Mouse (Mus musculus) T-helper 1 cell (primary cell): ENCODE data around the gene Cenpq.

Experiments
- in situ Hi-C: fragments of 300-600 bp; cut with MboI, MseI; formaldehyde crosslinking; loops from one replicate; pipeline ENCODE4 v1.15.1; 2025; ENCODE audit warnings: high pct_unique_total_duplicates

Gene Cenpq

DNA sequence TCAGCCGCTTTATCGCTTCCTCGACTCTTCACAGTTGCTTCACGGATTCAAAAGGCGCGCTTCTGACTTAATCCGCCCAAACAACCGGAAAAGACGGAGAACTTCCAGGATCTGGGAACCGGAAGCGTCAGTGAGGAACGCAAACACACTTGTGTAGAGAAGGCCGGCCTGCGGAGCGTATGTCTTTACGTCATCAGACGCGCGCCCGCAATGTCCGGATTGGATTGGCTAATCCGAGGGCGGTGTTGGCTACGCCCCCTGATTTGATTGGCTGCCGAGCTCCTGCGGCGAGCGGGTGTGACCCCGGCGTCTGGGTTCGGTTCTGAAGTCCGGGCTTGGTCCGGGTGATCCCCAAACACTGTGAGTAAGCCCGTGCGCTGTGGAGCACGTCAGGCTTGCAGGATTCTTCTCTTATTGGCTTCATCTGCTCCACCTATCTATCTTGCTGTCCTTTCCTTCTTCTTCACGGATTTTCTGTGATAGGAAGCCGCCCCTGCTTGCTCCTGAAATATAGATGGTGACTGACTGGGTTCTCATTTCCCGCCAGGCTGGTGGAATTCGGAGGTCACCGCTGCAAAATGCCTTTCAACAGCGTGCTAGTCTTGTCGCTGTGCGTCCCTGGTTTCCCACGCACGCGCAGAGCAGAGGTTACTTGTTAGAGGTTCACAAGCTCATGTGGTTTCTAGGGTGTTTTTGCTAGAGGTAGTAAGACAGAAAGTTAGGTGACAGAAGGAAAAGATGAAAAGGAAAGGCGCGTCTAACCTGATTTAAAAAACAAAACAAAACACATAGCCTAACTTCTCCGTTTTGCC lies at the start of gene Cenpq, which contains the start of gene Mut:
Cenpq (minus strand) TSS at position 628 of the 812 bp plus-strand sequence.
Mut (plus strand) TSS at position 266 of the 812 bp plus-strand sequence.
- in situ Hi-C loops, result loop anchor here (25.0 kb wide), 1 partner anchor 1903 kb away; no protein-coding TSS in a partner anchor

DNA sequence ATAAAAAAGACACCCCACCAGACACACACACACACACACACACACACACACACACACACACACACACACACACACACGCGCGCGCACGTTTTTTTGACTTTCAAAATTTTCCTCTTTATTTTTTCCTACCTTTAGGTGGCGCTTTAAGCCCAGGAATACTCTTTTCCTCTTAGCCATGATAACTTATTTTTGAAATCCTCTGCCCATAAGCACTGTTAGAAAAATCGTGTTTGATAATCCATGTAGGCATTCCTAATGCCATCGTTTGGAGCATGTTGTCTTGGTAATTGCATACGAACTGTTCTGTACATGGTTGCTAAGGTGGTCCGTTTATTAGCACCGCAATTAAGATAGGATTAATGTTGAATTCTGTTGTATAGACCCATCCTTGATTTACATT lies 43.1 kb upstream of the Cenpq start:
- in situ Hi-C loops, result no loop called here

DNA sequence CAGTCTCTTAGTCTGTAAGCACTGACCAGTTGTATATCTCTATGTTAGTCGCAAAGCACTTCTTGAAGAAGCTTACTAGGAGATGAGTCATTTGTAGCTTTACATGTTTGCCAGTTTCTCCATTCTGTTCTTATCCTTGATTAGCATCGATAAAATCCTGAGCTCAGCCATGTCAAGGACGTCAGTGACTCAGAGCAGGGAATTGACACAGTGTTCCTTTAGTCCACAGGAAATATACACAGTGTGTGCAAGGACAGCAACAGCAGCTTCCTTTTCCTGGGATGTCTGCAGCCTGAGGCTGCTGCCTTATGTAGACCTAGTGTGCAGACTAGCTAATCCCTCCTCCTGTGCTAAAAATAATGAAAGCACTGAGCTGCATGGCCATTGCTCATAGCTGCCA lies 13.7 kb upstream of the Cenpq start:
- in situ Hi-C loops, result loop anchor here (25.0 kb wide), 1 partner anchor 1889 kb away; no protein-coding TSS in a partner anchor

DNA sequence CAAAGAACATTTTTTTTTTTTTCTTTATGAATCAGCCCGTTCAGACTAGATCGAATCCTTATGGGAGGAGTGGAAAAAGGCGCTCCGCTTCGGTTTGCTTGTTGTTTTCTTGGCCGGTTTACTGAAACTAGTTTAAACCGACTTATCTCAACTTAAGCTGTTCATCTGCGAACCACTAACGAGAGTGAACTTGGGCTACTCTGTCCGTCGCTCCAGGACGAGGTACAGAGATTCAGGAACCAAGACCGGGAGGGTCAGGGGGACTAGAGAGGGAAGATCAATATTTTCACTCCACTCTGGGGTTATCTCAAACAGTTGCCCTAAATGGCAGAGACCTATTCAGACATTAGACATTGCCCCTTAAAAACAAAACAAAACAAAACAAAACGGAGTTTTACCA lies 862 bp downstream of the Cenpq start:
- in situ Hi-C loops, result loop anchor here (25.0 kb wide), 1 partner anchor 1903 kb away; no protein-coding TSS in a partner anchor

DNA sequence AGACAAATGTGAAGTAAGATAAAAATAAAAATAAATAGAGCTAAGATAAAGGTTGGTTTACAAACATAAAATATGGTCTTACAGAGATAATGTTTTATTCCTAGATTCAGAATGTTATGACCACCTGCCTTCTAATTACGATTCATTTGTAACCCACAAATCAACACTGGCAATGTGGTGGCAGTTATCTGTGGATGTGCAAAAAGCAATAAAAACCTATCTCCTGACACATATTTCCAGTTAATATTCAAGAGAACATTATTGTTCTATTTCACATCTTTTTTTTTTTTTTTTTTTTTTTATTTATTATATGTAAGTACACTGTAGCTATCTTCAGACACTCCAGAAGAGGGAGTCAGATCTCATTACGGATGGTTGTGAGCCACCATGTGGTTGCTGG lies 19.3 kb downstream of the Cenpq start:
- in situ Hi-C loops, result no loop called here

DNA sequence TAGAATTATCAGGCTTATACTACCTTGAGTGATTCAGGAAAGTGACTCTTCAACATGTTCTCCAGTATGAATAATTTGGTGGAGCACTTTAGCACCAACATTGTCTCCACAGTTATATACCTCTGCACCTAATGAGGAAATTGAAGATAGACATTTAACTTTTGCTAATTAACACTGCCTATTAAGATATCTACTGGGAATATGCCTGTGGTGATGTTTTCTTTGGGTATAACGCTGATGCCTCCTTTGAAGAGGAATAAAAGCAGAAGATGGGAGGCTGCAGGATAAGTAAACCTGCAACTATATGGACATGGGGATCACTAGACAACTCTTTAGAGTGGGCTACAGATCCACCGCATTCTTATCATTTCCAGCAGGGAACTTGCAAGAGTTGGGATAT lies 20.6 kb downstream of the Cenpq start, which contains the start of gene Glyatl3:
Glyatl3 (minus strand) TSS at position 101 of the 400 bp plus-strand sequence.
- in situ Hi-C loops, result no loop called here

DNA sequence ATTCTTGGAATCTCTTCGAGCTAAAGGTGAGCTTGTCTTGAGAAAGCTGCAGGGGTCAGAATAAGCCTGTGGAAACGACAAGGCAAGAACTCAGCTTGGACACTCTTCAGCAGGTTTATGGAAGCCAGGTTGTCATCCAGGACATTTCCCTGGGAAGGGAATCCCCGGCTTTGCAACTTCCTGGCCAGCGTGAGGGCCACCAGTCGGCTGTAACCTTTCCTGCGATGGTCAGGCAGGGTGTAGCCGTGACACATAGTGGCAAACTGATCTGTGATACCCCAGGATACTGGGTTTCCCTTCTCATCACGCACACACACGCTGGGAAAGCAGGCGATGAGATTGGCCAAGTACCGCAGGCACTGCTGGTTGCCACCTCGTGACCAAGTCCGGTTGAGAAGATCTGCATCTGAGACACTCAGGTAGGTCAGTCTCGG lies 30.1 kb downstream of the Cenpq start:
- in situ Hi-C loops, result no loop called here

DNA sequence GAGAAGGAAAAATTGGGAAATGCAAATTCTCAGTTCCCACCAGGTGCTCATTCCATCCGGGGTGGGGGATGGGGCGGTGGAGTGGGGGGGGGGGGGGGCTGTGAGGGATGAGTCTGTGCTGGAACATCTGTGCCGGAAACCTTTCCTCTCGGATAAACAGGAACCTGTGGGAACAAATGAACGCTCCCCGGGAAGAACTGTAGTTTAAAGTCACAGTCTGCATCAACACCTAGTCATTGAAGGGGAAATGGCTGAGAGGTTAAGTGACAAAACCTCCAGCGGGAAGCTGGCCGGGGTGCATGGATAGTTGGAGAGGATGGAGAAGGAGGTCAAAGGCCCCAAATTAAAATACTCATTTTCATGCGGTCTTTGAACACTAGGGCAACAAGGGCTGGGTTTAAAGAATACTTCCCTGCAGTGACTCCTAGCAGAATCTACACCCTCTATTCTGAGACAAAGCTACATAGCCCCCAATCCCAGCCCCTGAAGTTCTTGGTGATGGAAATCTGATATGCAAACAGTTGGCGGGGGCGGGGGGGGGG lies 30.7 kb downstream of the Cenpq start:
- in situ Hi-C loops, result no loop called here

DNA sequence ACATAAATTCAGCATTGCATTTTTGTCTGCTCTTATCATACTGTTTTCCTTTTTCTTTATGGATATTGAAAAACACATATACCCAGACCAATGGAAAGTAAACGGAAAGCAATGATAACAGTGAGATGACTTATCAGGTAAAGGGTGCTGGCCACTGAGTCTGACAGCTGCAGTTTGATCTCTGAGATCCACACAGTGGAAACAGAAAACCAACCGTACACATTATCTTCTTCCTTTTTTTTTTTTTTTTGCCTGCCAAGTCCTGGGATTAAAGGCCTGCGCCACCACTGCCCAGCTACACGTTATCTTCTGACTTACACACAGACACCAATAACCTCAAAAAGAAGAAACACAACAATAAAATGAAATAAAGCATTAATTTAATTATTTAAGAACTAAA lies 31.5 kb downstream of the Cenpq start:
- in situ Hi-C loops, result no loop called here

DNA sequence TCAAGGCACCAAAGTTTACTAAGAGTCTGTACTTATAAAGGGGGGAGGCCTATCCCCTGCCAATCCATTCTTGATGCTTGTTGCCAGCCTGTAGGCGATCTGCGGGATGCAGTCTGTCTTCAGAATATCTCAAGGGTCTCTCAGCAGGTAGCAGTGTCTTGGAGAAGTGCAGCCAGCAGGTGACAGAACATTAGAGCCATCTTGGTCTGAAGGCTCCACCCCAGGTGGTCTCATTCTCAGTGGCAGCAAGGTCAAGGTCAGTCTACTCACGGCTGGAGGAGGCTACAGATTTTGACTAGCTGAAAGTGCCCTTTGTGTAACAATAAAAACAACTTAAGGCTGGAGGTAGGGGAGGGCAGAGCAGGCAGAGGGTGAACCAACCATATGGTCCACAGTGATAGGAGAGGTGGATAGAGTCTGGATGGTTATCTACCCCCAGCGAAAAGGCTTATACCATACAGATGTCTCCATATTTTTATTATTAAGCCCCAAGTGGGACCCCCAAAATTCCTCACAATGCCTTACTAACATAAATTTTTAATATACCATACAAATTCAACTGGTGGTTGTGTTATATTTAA lies 35.0 kb downstream of the Cenpq start:
- in situ Hi-C loops, result loop anchor here (5.0 kb wide), 1 partner anchor 73 kb away; no protein-coding TSS in a partner anchor

DNA sequence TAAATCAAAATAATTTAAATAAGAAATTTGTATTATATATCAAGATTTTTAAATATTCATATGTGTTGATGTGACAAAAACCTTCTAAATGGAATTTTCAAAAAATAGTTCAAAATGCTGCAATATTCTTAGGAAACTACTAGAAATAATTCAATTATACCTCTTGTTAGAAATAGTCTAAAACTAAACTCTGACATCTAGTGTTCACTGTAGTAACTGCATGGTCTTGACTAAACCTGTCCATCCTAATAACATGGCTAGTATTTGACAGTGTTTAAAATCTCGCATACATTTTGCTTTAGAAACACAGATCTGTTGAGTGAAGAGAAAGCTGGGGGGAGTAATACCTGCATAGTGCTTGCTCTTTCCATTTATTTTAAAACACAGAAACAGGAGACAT lies 38.0 kb downstream of the Cenpq start:
- in situ Hi-C loops, result loop anchor here (5.0 kb wide), 1 partner anchor 70 kb away; no protein-coding TSS in a partner anchor

DNA sequence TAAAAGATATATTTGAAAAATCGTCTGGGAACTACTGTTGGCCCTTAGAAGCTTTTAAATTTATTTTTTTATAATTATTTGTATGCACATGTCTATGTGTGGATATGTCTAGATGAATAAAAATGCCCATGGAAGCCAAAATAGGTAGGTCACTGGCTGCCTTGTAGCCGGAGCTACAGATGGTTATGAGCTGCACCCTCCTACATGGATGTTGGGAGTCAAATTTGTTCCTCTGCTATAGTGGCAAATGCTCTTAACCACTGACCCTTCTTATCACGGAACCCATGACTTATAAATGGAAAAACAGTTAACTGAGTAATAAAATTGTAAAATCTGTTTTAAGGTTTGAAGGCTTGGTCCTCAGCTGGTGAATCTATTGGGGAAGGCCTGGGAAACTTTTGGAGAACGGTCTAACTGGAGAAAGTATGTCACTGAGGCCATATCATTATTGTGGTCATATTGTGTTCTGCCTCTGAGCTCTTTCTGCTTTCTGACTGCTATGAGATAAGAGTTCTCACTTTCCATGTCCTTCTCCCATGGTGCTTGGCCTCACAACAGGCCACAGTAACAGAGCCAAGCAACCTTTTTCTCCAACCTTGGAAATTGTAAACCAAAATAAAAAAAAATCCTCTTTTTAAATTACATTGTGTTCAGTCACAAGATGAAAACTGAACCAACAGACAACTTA lies 46.9 kb downstream of the Cenpq start:
- in situ Hi-C loops, result no loop called here

DNA sequence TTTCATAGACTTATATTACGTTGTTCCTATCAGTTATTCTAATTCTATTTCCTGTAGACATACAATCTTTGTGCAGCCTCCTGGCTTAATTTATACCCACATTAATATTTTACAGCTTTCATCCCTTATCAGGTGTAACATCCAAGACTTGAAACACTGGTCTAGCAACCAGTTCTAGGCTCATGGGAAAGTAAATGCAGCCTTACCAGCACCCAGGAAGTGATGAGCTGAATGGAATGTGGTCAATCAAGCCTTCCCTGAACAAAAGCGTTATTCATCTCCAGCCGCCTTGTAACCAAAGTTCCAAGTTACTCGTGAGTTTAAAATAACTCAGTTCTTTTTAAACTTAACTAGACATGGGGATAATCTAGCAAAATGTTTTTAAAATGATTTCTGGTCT lies 49.7 kb downstream of the Cenpq start:
- in situ Hi-C loops, result no loop called here

DNA sequence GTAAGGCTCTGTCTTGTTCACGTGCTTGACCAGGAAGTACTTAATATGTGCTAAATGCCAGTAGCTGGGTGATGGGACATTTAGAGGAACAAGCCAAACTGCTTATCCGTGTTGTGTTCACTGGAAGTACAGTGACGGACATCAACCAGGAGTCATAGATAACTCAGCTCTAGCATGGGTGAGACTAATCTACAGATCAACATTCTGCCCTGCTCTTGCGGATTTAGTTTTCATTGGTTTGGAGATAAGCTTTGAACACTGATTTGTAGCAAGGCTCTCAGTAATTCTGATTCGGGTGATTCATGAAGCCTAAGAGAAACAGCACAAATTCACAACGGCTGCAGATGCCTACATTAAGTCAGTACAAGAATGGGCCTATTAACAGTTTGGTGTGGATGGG lies 52.7 kb downstream of the Cenpq start:
- in situ Hi-C loops, result no loop called here

DNA sequence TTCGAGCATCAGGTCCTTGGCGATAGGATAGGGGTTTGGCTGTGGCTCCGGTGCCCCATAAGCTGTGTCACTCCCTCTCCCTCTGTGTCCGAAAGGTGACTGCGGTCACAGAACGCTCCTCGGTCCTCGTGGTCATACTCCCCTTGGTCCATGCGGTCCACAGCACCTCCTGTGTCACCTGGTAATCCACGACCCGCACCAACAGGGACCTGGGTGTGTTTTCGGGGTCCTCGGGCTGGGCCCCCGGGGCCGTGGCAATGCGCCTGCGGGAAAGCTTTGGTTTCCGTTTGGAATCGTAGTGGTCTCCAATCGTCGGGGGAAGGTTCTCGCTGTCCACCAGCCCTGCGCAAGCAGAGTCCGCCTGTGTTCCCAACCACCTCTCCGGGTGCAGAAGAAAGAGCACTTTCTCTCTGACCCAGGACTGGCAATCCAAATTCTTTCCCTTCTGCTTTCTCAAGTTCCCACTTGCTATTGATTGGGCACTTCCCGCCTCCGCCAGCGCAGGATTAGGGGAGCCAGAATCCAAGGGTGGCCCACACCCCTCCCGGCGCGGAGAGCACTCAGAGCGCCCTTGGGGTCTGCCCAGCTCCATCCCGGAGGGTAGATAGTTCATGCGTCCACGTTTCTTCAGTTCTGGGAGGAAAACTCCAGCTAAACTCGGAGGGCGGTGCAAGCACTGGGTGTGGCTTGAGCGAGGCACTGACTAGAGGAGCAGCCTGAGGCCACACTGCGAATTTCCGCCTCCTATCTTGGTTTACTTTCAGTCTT lies 54.7 kb downstream of the Cenpq start, which contains the start of gene 9130008F23Rik:
9130008F23Rik (minus strand) TSS at position 636 of the 768 bp plus-strand sequence.
- in situ Hi-C loops, result no loop called here

DNA sequence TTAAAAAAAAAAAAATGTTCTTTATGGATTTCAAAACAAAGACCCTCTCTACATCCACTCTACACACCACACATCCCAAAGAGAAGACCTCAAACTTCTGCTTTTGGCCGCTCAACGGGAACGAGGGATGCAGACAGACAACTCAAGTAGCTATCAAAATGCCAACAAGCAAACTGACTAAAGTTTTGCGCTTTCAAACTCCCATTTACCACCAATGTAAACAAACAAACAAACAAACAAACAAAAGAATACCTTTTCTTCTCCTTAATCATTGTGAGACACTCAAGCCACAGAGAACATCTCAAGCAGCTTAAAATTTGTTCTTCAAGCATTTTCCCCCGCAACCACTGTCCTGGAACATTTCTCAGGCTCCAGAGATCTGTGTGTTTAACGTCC lies 55.3 kb downstream of the Cenpq start:
- in situ Hi-C loops, result no loop called here

DNA sequence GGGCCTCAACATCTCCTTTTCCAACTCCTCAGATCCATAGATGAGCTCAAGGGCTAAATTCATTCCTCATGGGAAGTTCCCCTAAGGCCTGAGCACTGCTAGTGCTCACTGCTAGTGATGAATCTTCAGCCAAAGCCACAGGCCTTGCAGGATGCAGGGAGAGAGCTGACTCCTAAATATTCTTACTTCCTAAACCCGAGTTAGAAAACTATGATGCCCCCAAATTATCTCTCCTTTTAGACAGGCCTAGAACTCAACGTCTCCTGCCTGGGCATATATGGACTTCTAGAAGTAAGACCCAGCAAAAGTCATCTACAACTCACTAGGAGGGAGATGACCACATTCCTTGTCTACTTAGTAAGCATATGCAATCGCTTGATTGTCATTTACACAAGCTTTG lies 57.1 kb downstream of the Cenpq start:
- in situ Hi-C loops, result no loop called here

DNA sequence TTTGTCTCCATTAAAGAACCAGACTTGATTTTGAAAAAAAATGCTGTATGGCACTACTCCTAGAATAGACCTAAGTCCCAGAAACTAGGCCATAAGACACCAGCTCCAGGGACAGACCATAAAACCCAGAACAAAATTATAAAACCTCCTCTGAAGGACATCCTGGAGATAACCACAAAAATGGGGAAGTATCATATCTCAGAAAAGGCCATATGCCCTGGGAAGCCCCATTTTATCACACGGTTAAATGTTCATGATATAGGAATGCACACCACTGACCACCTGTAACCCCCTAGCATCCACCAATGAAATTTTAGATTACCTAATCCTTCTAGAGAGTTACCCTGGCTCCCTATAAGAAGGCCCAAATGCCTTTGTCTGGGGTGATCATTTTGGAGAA lies 59.3 kb downstream of the Cenpq start:
- in situ Hi-C loops, result no loop called here

DNA sequence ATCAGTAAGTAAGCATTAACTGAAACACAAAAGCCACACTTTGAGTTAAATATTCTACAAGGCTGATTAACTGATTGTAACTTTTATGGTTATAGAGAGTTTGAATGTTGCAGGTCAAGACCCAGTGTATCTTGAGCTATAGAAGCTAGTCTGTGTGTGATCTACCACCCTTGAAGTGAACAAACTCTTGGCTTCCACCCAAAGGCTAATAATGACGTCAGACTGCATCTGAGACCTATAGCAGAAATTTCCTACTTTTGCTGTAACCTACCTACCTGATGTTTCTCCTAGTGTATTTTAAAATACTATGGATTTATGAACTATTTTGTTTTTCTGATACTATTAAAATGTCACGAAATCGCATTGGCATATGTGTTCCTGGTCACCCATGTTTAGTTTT lies 60.1 kb downstream of the Cenpq start:
- in situ Hi-C loops, result no loop called here

DNA sequence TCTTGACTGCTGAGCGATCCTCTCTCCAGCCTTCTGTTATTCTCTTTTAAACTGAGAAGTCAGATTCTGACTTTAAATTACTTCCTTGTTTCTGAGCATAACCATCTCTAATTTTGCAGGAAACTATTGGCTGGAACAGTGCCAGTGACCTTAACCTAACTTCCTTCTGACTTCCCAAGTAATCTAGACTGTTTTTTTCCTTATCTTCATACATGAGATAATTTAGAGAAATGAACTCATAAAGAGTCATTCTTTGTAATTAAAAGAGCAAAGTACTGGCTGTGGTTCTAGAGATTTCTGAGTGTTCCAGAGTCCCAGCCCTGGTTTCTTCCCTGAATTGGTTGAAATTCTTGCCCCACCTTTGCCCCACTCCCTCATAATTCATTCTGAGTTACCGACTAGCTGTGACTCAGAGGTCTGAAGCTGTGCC lies 61.2 kb downstream of the Cenpq start:
- in situ Hi-C loops, result no loop called here
